Mouse (Mus musculus) stomach, postnatal 0 days (tissue): ENCODE measurements around the gene Palm. TPM values are rescaled to one million over a fixed set of nuclear protein-coding genes. Genes with fewer than 3 reads are reported as not detected.
"Not testable (repeated sequence)": the region's sequence is repeated elsewhere in the genome, so short reads cannot be mapped to it uniquely, and the experiment has no call there.

ENCODE experiments used
- ATAC-seq: fragments of 200-750 bp; cut with Nextera tagmentation; 2 replicates; pipeline ENCODE4 v1.8.0; 2017; ENCODE audit not compliant: low FRiP score, low TSS enrichment
- DNase-seq: peaks from one replicate; pipeline ENCODE4 v3.0.0-alpha.2; 2016; ENCODE audit warnings: low spot score
- H3K27ac ChIP-seq: fragments of 300-500 bp; sonication (generic); replicated peaks from 2 replicates; pipeline ENCODE4 v1.5.1; 2014; ENCODE audit warnings: mild to moderate bottlenecking, control low read depth
- H3K27me3 ChIP-seq: fragments of 300-500 bp; sonication (generic); 2 replicates; pipeline ENCODE4 v1.6.1; 2014; ENCODE audit warnings: low read length; ENCODE audit not compliant: control insufficient read depth, insufficient read depth
- H3K36me3 ChIP-seq: fragments of 300-500 bp; sonication (generic); 2 replicates; pipeline ENCODE4 v1.6.1; 2014; ENCODE audit warnings: low read length, mixed read lengths; ENCODE audit not compliant: control insufficient read depth, insufficient read depth
- H3K4me1 ChIP-seq: fragments of 300-500 bp; sonication (generic); replicated peaks from 2 replicates; pipeline ENCODE4 v1.6.1; 2014; ENCODE audit warnings: antibody characterized with exemption; ENCODE audit not compliant: control insufficient read depth, insufficient read depth
- H3K4me2 ChIP-seq: fragments of 300-500 bp; sonication (generic); replicated peaks from 2 replicates; pipeline ENCODE4 v1.6.1; 2014; ENCODE audit warnings: low read depth, mild to moderate bottlenecking, control low read depth, moderate library complexity
- H3K4me3 ChIP-seq: fragments of 300-500 bp; sonication (generic); 2 replicates; pipeline ENCODE4 v1.5.1; 2014; ENCODE audit warnings: low read depth, low read length, control low read depth
- H3K9ac ChIP-seq: fragments of 300-500 bp; sonication (generic); 2 replicates; pipeline ENCODE4 v1.6.1; 2014; ENCODE audit warnings: mild to moderate bottlenecking, low read length, control low read depth, mixed read lengths
- H3K9me3 ChIP-seq: fragments of 300-500 bp; sonication (generic); 2 replicates; pipeline ENCODE4 v1.6.1; 2016; ENCODE audit warnings: low read length; ENCODE audit not compliant: control insufficient read depth
- CTCF ChIP-seq: IDR thresholded peaks from 2 replicates; pipeline ENCODE4 v1.5.1; 2016; ENCODE audit warnings: antibody characterized with exemption, low read depth, mild to moderate bottlenecking, moderate library complexity
- EP300 ChIP-seq: optimal IDR thresholded peaks from 2 replicates; pipeline ENCODE3; 2016; ENCODE audit warnings: antibody characterized with exemption
- WGBS: fragments of 180-500 bp; shearing (Covaris S2); extraction: QIAGEN DNeasy Blood & Tissue Kit; methylation state at CpG from one replicate; pipeline ENCODE4 v1.1.7; 2014; 5-methylcytosine and 5-hydroxymethylcytosine counted together
- polyA plus RNA-seq: library from polyadenylated mRNA; unstranded; fragments of >200 nt; fragmentation: Nextera tagmentation; extraction: Ambion mirVana; gene quantifications from 2 replicates; pipeline ENCODE4 v1.2.1, GENCODE M21; 2015

Palm gene
- polyA plus RNA-seq, 1 experiment from 2014 or later: 27.8 TPM

GRCm38 (mm10) chr10:79748496-79748895 is 44.9 kb upstream of the Palm start:
- Histone ChIP-seq H3K27ac (no peak overlapping the region), H3K4me3 (no peak overlapping the region), H3K4me2 (no peak overlapping the region), H3K9me3 (no peaks in the 10 kb centered on the region), H3K9ac (no peak overlapping the region), H3K36me3 (peaks cover 3% of the 10 kb centered on the region; the same call in 1 of the 2 replicates), H3K4me1 (peaks cover 3% of the 10 kb centered on the region), H3K27me3 (no peaks in the 10 kb centered on the region)
- WGBS: 83% methylated on average over 6 of the region's 6 CpGs
- no peak for DNase-seq
- TF ChIP-seq CTCF (no peak), EP300 (no peak)
- no peak for ATAC-seq

GRCm38 (mm10) chr10:79754856-79755516 is 38.4 kb upstream of the Palm start, which contains the start of gene Fgf22:
Fgf22 (plus strand) TSS chr10:79755076.
- H3K27ac ChIP-seq: no peak within 1 kb of the TSS
- peak; percentile 78 for DNase-seq
- peak within 1 kb of the TSS; percentile 27 for H3K4me3 ChIP-seq
- H3K36me3 ChIP-seq: peaks cover 15% of the 10 kb centered on the region; the same call in 1 of the 2 replicates
- H3K27me3 ChIP-seq: no peaks in the 10 kb centered on the region
- H3K4me1 ChIP-seq: no peaks in the 10 kb centered on the region
- H3K9ac ChIP-seq: peak within 1 kb of the TSS; percentile 8; the same call in 1 of the 2 replicates
- no peaks in the 10 kb centered on the region for H3K9me3 ChIP-seq
- peak; percentile 65; the same call in 1 of the 2 replicates for ATAC-seq
- no peak for TF ChIP-seq CTCF
- TF ChIP-seq EP300: no peak
- WGBS: 2% methylated on average over 31 of the region's 36 CpGs
- peak within 1 kb of the TSS; percentile 52 for H3K4me2 ChIP-seq

DNA sequence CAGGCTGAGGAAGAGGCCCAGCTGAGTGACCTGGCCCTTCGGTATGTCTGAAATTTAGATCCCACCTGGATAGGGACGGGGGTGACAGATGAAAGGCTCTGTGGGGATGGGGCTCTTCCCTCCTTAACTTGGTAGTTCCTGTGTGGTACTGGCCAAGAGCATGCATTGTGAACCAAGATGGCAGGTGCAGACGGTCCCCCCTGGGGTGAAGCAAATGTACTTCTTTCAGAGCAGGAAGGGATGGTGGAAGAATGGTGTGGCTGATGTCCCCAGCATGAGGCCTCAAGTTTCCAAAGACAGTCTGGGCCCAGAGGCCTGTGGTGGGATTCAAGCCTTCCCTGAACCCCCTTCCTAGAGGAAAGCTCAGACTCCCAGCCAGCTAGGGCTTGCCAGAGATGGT is 37.5 kb upstream of the Palm start:
- no peaks in the 10 kb centered on the region for H3K9me3 ChIP-seq
- H3K4me2 ChIP-seq: no peak overlapping the region
- ATAC-seq (no peak), DNase-seq (no peak)
- H3K36me3 ChIP-seq: peaks cover 19% of the 10 kb centered on the region
- H3K27ac ChIP-seq: no peak overlapping the region
- 89% methylated on average over 3 of the region's 3 CpGs for WGBS
- no peak overlapping the region for H3K4me3 ChIP-seq
- H3K9ac ChIP-seq: no peak overlapping the region
- H3K4me1 ChIP-seq: no peaks in the 10 kb centered on the region
- H3K27me3 ChIP-seq: no peaks in the 10 kb centered on the region
- no peak for TF ChIP-seq CTCF
- no peak for TF ChIP-seq EP300

DNA sequence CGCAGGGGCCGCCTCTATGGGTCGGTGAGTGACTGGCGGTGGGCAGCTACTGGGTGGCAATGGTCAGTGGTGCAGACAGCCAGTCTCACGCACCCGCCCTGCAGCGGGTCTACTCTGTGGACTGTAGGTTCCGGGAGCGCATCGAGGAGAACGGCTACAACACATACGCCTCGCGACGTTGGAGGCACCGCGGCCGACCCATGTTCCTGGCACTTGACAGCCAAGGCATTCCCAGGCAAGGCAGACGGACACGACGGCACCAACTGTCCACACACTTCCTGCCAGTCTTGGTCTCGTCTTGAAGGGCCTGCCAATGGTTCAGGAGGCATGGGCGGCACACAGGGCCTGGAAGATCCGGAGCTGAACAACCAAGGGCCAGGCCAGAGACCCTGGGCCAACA is 36.7 kb upstream of the Palm start:
- Histone ChIP-seq H3K4me1 (no peaks in the 10 kb centered on the region), H3K27ac (no peak overlapping the region), H3K9me3 (no peaks in the 10 kb centered on the region), H3K4me2 (no peak overlapping the region), H3K4me3 (no peak overlapping the region), H3K27me3 (no peaks in the 10 kb centered on the region), H3K9ac (no peak overlapping the region), H3K36me3 (peaks cover 26% of the 10 kb centered on the region)
- TF ChIP-seq EP300 (no peak), CTCF (no peak)
- WGBS: 84% methylated on average over 24 of the region's 24 CpGs
- ATAC-seq (no peak), DNase-seq (no peak)

GRCm38 (mm10) chr10:79759675-79760074 is 33.7 kb upstream of the Palm start:
- ATAC-seq, DNase-seq, H3K27ac ChIP-seq, H3K4me1 ChIP-seq, H3K27me3 ChIP-seq, H3K9ac ChIP-seq, H3K4me3 ChIP-seq, H3K4me2 ChIP-seq, H3K9me3 ChIP-seq: not testable (repeated sequence)
- peaks cover 30% of the 10 kb centered on the region for H3K36me3 ChIP-seq
- 100% methylated on average over 1 of the region's 1 CpGs for WGBS

DNA sequence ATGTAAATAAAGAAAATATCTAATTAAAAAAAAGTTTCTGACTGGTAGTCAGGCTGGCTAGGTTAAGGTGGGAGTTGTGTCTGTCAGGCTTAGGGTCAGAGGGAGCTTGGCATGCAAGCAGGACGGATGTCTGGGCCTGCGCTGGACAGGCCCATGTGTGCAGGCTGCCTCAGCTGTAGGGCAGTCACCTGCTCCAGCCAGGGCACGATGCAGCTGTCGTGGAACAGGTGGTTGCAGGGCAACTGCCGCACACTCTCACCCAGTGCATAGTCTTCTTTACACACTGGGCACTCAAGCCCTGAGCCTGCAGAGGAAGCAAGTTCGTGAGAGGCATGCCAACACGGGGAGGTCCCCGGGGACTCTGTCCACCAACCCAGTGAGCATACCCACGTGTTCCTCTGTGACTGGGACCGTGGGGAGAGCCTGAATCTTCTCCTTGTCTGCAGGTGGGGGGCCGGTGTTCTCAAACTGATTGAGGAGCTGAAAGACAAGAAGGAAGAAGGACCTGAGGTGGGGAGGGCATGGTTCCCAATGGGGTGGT is 32.7 kb upstream of the Palm start:
- H3K9ac ChIP-seq: no peak overlapping the region
- H3K9me3 ChIP-seq: no peaks in the 10 kb centered on the region
- H3K4me3 ChIP-seq: no peak overlapping the region
- no peaks in the 10 kb centered on the region for H3K27me3 ChIP-seq
- TF ChIP-seq EP300: no peak
- no peak for TF ChIP-seq CTCF
- WGBS: 94% methylated on average over 11 of the region's 11 CpGs
- DNase-seq: no peak
- no peak overlapping the region for H3K4me2 ChIP-seq
- ATAC-seq: no peak
- no peak overlapping the region for H3K27ac ChIP-seq
- peaks cover 30% of the 10 kb centered on the region for H3K36me3 ChIP-seq
- H3K4me1 ChIP-seq: peaks cover 3% of the 10 kb centered on the region
